Mouse (Mus musculus) liver, embryonic 11.5 days (tissue): ENCODE measurements around the gene Eya4. TPM values are rescaled to one million over a fixed set of nuclear protein-coding genes. Genes with fewer than 3 reads are reported as not detected.

ENCODE experiments used
- ATAC-seq: fragments of 200-750 bp; cut with Nextera tagmentation; replicated peaks from 2 replicates; pipeline ENCODE4 v1.8.0; 2017; ENCODE audit warnings: moderate number of reproducible peaks, mild to moderate bottlenecking, moderate TSS enrichment, moderate library complexity; ENCODE audit not compliant: low FRiP score
- DNase-seq: peaks from one replicate; pipeline ENCODE4 v3.0.0-alpha.2; 2017; ENCODE audit warnings: low spot score
- H3K27ac ChIP-seq: fragments of 300-500 bp; sonication (generic); 2 replicates; pipeline ENCODE4 v1.5.1; 2014; ENCODE audit warnings: mild to moderate bottlenecking, low read depth, low read length, control low read depth
- H3K27me3 ChIP-seq: fragments of 300-500 bp; sonication (generic); replicated peaks from 2 replicates; pipeline ENCODE4 v1.6.1; 2014; ENCODE audit warnings: low read length, mixed read lengths; ENCODE audit not compliant: control insufficient read depth, insufficient read depth
- H3K36me3 ChIP-seq: fragments of 300-500 bp; sonication (generic); 2 replicates; pipeline ENCODE4 v1.6.1; 2014; ENCODE audit warnings: mild to moderate bottlenecking, low read length, moderate library complexity, mixed read lengths; ENCODE audit not compliant: control insufficient read depth, insufficient read depth
- H3K4me1 ChIP-seq: fragments of 300-500 bp; sonication (generic); replicated peaks from 2 replicates; pipeline ENCODE4 v1.6.1; 2014; ENCODE audit warnings: low read length, mixed read lengths; ENCODE audit not compliant: control insufficient read depth, insufficient read depth
- H3K4me2 ChIP-seq: fragments of 300-500 bp; sonication (generic); 2 replicates; pipeline ENCODE4 v1.6.1; 2014; ENCODE audit warnings: mild to moderate bottlenecking, control low read depth, moderate library complexity
- H3K4me3 ChIP-seq: fragments of 300-500 bp; sonication (generic); 2 replicates; pipeline ENCODE4 v1.5.1; 2014; ENCODE audit warnings: low read depth, low read length, control low read depth
- H3K9ac ChIP-seq: fragments of 300-500 bp; sonication (generic); 2 replicates; pipeline ENCODE4 v1.6.1; 2014; ENCODE audit warnings: low read depth, low read length, control low read depth
- H3K9me3 ChIP-seq: fragments of 300-500 bp; sonication (generic); 2 replicates; pipeline ENCODE4 v1.6.1; 2016; ENCODE audit warnings: low read length, inconsistent platforms, mixed read lengths; ENCODE audit not compliant: control insufficient read depth
- WGBS: fragments of 180-500 bp; shearing (Covaris S2); extraction: QIAGEN DNeasy Blood & Tissue Kit; methylation state at CpG from one replicate; pipeline ENCODE4 v1.1.7; 2014; 5-methylcytosine and 5-hydroxymethylcytosine counted together
- polyA plus RNA-seq: library from polyadenylated mRNA; unstranded; fragments of >200 nt; fragmentation: Nextera tagmentation; extraction: Ambion mirVana; gene quantifications from 2 replicates; pipeline ENCODE4 v1.2.1, GENCODE M21; 2014

Eya4 gene
- polyA plus RNA-seq, 1 experiment from 2014 or later, result 0.77 TPM

DNA sequence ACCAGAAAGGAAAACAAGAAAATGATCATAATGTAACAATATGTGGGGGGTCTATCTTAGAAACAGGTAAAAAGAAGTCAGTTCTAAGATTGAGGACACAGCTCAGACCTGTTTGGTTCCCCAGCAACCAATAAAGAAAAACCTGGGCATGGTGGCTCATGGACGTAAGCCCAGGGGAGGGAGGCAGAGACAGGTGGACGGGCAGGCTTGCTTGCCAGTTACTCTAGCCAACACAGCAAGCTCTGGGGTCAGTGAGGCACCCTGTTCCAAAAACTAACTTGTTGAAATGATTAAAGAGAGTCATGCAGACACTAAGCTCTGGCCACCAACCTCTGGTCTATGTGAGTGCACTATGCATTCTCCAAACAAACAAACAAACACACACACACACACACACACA lies 139.2 kb downstream of the Eya4 start:
- no peak overlapping the region for H3K27ac ChIP-seq
- no peaks in the 10 kb centered on the region for H3K27me3 ChIP-seq
- H3K36me3 ChIP-seq, result no peaks in the 10 kb centered on the region
- no peak overlapping the region for H3K9ac ChIP-seq
- 80% methylated on average over 2 of the region's 2 CpGs for WGBS
- no peaks in the 10 kb centered on the region for H3K9me3 ChIP-seq
- no peaks in the 10 kb centered on the region for H3K4me1 ChIP-seq
- H3K4me2 ChIP-seq, result no peak overlapping the region
- ATAC-seq (no peak), DNase-seq (no peak)
- no peak overlapping the region for H3K4me3 ChIP-seq

DNA sequence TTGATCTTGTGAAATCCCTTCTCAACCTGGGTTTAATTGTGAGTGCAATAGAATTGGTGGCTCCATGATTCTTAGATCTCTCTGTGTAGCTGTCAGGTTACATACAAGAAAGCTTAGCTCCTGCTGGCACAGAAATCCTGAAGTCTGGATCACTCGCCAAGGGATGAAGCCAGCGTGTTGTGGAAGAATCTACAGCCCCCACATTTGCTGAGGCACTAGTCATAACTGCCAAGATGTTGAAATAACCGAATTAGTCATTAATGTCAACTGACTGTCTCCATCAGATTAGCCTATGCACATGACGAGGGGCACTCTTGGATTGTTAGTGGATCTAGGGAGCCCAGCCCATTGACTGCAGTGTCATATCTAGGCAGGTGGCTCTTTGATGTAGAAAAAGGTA lies 146.7 kb downstream of the Eya4 start:
- H3K4me3 ChIP-seq, result no peak overlapping the region
- no peak for DNase-seq
- no peaks in the 10 kb centered on the region for H3K4me1 ChIP-seq
- no peak overlapping the region for H3K9ac ChIP-seq
- H3K9me3 ChIP-seq, result no peaks in the 10 kb centered on the region
- no peak overlapping the region for H3K27ac ChIP-seq
- no peak overlapping the region for H3K4me2 ChIP-seq
- 75% methylated on average over 4 of the region's 4 CpGs for WGBS
- H3K36me3 ChIP-seq, result no peaks in the 10 kb centered on the region
- ATAC-seq, result no peak
- H3K27me3 ChIP-seq, result no peaks in the 10 kb centered on the region

DNA sequence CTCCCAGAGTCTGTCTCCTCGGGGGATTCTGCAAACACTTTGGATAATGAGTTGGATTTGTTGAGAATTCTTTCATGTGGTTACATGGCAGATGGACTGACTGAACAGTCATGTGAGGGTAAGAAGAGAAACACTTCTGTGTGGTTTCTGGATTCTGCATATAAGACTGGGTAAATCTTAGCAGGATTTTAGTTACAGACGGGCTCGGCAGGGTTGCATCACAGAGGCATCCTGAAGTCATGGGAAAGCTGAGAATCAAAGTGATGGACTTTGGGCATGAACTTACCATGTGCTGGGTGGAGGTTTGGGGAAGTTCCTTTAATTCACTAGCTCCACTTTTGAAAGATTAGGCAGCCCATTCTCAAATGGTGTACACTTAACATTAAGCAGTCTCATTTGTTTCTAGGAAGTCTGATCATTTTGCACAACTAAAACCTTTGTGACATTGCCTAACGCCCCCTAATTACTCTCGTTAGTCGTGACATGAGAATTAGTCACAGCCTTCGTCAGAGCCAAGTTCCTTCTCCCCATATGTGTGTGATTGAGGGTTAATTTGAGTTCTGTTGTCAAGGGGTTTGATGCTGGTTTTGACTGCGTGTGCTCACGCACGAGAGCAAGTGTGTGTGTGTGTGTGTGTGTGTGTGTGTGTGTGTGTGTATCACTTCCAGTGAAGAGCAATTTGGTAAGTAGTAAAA lies 147.3 kb downstream of the Eya4 start:
- DNase-seq, result no peak
- Histone ChIP-seq H3K9me3 (no peaks in the 10 kb centered on the region), H3K27ac (no peak overlapping the region), H3K4me2 (no peak overlapping the region), H3K4me3 (no peak overlapping the region), H3K27me3 (no peaks in the 10 kb centered on the region), H3K4me1 (no peaks in the 10 kb centered on the region), H3K9ac (no peak overlapping the region), H3K36me3 (no peaks in the 10 kb centered on the region)
- WGBS, result 73% methylated on average over 10 of the region's 10 CpGs
- ATAC-seq, result no peak

DNA sequence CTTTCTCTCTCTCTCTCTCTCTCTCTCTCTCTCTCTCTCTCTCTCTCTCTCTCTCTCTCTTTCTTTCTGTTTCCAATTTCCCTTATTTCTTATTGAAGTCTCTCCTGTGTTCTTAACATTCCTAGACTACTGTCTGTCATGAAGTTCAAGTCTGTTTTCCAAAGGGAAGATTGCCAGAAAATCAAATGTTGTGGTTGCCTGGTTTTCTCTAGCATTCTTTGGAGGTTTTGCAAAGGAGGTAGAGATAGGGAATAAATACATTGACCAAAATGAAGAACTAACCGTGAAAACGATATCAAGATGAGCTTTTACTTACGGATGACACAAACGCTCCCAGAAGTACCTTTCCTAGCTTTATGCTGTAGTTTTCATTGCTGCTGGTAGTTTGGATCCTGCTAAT lies 148.0 kb downstream of the Eya4 start:
- Histone ChIP-seq H3K36me3 (no peaks in the 10 kb centered on the region), H3K9me3 (no peaks in the 10 kb centered on the region), H3K9ac (no peak overlapping the region), H3K27ac (no peak overlapping the region), H3K4me1 (no peaks in the 10 kb centered on the region), H3K27me3 (no peaks in the 10 kb centered on the region), H3K4me3 (no peak overlapping the region), H3K4me2 (no peak overlapping the region)
- no peak for DNase-seq
- ATAC-seq, result no peak
- 94% methylated on average over 4 of the region's 4 CpGs for WGBS

DNA sequence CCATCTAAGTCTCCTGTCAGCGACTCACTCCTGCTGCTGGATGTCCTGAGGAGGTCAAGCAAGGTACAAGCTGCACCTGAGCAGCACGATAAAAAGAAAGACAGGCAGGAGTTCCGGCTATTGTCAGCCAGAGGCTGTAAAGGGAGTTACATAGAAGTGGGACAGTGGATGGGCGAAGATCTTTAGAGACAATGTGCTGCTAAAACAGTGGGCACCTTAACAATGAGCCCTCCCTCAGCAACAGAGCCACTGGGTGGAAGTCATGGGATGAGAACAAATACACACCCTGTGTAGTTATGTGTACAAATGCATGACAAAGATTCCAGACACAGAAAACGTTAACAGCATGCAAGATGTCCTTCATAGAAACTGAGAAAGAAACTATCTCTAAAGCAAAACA lies 152.3 kb downstream of the Eya4 start:
- DNase-seq, result no peak
- 77% methylated on average over 5 of the region's 5 CpGs for WGBS
- Histone ChIP-seq H3K36me3 (no peaks in the 10 kb centered on the region), H3K9ac (no peak overlapping the region), H3K4me3 (no peak overlapping the region), H3K4me2 (no peak overlapping the region), H3K27me3 (no peaks in the 10 kb centered on the region), H3K9me3 (no peaks in the 10 kb centered on the region), H3K4me1 (no peaks in the 10 kb centered on the region), H3K27ac (no peak overlapping the region)
- no peak for ATAC-seq

DNA sequence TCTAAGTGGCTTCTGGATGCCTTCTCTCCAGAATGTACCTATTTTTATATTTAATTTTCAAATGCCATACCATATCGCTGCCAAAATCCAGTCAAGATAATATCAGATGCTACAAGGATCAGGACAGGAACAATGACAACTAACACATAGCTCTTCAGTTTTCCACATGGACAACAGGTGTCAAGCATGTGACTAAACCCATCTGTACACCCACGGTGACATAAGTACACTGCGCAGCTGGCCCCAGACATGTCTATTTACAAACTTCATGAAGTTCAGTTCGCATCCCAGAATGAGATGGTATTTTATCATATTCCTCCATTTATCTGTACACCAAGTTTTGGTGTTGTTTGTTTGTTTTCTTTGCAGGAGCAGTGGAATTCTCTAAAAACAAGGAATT lies 154.2 kb downstream of the Eya4 start:
- H3K27ac ChIP-seq, result no peak overlapping the region
- H3K4me2 ChIP-seq, result no peak overlapping the region
- no peak overlapping the region for H3K9ac ChIP-seq
- H3K36me3 ChIP-seq, result no peaks in the 10 kb centered on the region
- DNase-seq (no peak), ATAC-seq (no peak)
- H3K4me1 ChIP-seq, result no peaks in the 10 kb centered on the region
- H3K27me3 ChIP-seq, result no peaks in the 10 kb centered on the region
- WGBS, result 85% methylated on average over 4 of the region's 4 CpGs
- H3K4me3 ChIP-seq, result no peak overlapping the region
- H3K9me3 ChIP-seq, result no peaks in the 10 kb centered on the region

DNA sequence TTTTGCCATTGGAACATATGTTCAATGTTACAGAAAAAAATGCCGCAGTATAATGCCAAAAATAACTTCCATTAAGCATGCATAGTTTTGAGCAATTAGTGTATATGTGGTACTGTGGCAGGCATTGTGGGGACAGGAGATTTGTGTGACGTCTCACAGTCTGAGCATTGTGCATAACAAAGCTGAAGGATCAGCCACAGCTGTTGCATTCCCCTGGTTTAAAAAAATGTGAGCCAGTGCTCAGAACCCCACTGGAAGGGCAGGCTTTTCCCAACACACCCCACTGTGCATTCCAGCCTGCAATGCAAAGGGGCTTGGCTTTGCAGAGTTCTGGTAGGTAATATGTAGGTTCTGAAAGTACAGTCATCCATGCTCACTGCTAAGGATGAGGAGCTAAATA lies 155.2 kb downstream of the Eya4 start:
- Histone ChIP-seq H3K4me1 (no peaks in the 10 kb centered on the region), H3K4me2 (no peak overlapping the region), H3K27ac (no peak overlapping the region), H3K9me3 (no peaks in the 10 kb centered on the region), H3K36me3 (no peaks in the 10 kb centered on the region), H3K27me3 (no peaks in the 10 kb centered on the region), H3K4me3 (no peak overlapping the region), H3K9ac (no peak overlapping the region)
- no peak for DNase-seq
- ATAC-seq, result no peak
- 60% methylated on average over 2 of the region's 2 CpGs for WGBS

DNA sequence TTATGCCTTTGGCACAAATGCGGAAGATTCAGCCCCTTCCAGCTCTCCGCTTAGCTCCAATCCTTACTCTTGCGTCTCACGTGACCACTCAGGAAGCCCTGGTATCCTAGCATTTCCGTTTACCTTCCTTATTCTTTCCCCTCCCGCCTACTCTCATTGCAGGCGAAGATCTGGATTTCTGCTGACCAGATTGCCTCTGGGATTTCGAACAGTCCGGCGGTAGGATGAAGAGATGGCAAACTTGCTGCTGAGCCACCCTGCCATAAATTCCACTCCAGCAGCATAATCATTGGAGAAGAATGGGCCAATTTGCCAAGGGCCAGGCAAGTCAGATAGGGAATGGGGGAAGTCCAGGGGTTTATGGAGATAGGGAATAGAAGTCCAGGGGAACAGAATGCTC lies 160.8 kb downstream of the Eya4 start:
- ATAC-seq (no peak), DNase-seq (no peak)
- no peaks in the 10 kb centered on the region for H3K9me3 ChIP-seq
- no peak overlapping the region for H3K9ac ChIP-seq
- no peak overlapping the region for H3K4me2 ChIP-seq
- no peak overlapping the region for H3K4me3 ChIP-seq
- H3K36me3 ChIP-seq, result no peaks in the 10 kb centered on the region
- H3K4me1 ChIP-seq, result no peaks in the 10 kb centered on the region
- H3K27me3 ChIP-seq, result no peaks in the 10 kb centered on the region
- 74% methylated on average over 10 of the region's 10 CpGs for WGBS
- no peak overlapping the region for H3K27ac ChIP-seq

DNA sequence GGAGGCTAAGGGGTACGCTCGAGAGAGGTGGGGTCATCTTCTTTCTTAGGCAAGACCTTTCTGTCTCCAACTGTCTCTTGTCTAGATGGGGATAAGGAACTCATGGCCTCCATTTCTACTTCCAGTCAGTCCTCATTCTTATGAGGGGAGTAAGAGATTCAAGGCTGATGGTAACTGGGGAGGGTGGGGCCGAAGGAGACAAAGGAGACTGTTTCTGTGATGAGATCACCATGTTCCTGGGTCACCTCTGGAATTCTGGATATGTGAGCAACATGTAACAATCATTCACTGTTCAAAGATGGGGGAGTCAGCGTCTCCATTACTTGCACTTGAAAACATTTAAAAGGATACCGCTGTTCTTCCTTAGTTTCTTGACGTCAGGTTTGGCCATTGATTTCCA lies 165.2 kb downstream of the Eya4 start:
- Histone ChIP-seq H3K4me1 (no peaks in the 10 kb centered on the region), H3K27me3 (no peaks in the 10 kb centered on the region), H3K4me3 (no peak overlapping the region), H3K27ac (no peak overlapping the region), H3K36me3 (no peaks in the 10 kb centered on the region), H3K9me3 (no peaks in the 10 kb centered on the region), H3K4me2 (no peak overlapping the region), H3K9ac (no peak overlapping the region)
- WGBS, result 90% methylated on average over 6 of the region's 6 CpGs
- DNase-seq (no peak), ATAC-seq (no peak)
